Mouse (Mus musculus): ENCODE data around the gene Orai3. TPM values are rescaled to one million over a fixed set of nuclear protein-coding genes. Genes with fewer than 3 reads are reported as not detected.

Orai3 gene
- polyA plus RNA-seq, 1 experiment from 2014 or later: 15.8 TPM

- H3K4me1 ChIP-seq: peaks cover 27% of the 10 kb centered on the region
- peaks cover 70% of the 10 kb centered on the region for H3K36me3 ChIP-seq
- H3K27ac ChIP-seq (replicated peaks): no peak overlapping the region
- H3K27me3 ChIP-seq (replicated peaks): peaks cover 2% of the 10 kb centered on the region; the same call in 1 of the 2 replicates
- WGBS: 67% methylated on average over 2 of the region's 2 CpGs
- no peak overlapping the region for H3K4me2 ChIP-seq
- no peak overlapping the region for H3K4me3 ChIP-seq
- no peak overlapping the region for H3K9ac ChIP-seq
- ATAC-seq (ENCODE audit: extremely low read depth, insufficient number of reproducible peaks, low FRiP score, low TSS enrichment): no peak
- no peaks in the 10 kb centered on the region for H3K9me3 ChIP-seq
These were observed 3.9 kb upstream of the Orai3 start for GRCm38 (mm10) chr7:127765756-127766155.

DNA sequence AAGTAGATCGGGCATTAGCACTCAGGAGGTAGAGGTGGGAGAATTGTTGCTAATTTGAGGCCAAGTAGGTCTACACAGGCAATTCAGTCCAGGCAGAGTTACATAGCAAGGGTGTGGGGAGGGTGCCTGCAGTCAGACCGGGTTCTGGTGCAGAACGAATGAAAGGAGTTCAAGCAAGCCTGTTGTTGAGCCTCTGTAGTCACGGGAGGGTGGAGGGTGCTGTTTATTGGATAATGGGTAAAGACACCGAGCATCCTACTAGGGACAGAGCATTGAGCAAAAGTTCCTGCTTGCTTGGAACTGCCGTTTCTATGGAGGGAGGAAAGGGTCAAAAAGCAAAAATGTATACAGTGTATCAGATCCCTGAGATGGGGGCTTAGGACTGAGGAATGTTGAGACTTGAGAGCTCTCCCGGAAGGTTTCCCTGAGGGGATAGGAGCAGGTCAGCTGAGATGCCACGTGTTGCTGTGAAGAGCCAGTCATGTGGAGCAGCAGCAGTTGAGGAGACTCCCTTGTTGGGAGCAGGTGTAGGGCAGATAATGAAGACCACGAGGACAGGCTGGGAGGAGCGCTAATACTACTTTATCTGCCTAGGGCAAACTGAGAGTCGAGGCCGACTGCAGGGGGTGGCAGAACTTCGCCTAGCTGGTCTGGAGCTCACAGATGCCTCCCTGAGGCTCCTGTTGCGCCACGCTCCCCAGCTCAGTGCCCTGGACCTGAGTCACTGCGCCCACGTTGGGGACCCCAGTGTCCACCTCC is 2.6 kb upstream of the Orai3 start:
- H3K27ac ChIP-seq (replicated peaks): no peak overlapping the region
- no peak for ATAC-seq (ENCODE audit: extremely low read depth, insufficient number of reproducible peaks, low FRiP score, low TSS enrichment)

DNA sequence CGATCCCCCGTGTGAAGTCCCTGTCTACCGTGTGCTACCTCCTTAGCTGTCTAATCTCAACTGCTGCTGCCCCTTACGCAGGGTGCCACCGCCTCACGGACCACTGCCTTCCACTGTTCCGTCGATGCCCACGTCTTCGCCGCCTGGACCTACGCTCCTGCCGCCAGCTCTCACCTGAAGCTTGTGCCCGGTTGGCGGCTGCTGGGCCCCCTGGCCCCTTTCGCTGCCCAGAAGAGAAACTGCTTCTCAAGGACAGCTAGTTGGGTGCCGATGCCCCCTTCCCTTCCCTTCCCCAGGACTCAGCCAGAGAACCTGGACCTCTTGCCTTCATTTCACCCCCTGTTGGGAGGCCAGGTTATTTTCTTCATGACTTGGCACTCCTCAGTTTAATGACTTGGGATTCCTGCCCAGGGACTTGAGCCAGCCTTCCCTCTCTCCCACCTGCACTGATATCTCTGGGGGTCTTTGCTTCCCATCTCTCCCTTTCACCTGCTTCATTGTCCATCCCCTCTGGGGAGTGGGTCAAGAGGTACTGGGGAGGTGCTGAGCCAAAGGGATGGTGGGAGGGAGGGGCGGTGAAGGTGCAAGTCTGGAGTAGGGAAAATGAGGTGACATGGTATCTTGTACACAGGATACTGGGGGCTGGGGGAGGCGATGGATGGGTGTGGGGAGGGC is 1.8 kb upstream of the Orai3 start:
- Histone ChIP-seq H3K27me3 (replicated peaks) (no peaks in the 10 kb centered on the region), H3K9ac (no peak overlapping the region), H3K4me1 (peaks cover 32% of the 10 kb centered on the region), H3K36me3 (peaks cover 55% of the 10 kb centered on the region), H3K9me3 (no peaks in the 10 kb centered on the region), H3K4me2 (peak overlapping the region; percentile 77; the same call in 1 of the 2 replicates), H3K27ac (replicated peaks) (no peak overlapping the region), H3K4me3 (no peak overlapping the region; the same call in 1 of the 2 replicates)
- WGBS: 91% methylated on average over 19 of the region's 19 CpGs
- no peak for ATAC-seq (ENCODE audit: extremely low read depth, insufficient number of reproducible peaks, low FRiP score, low TSS enrichment)

More for the DNA sequence above, 2.6 kb upstream of the Orai3 start:
- Histone ChIP-seq H3K4me1 (peaks cover 32% of the 10 kb centered on the region), H3K9ac (no peak overlapping the region), H3K9me3 (no peaks in the 10 kb centered on the region), H3K4me2 (peak overlapping the region; percentile 77; the same call in 1 of the 2 replicates), H3K4me3 (no peak overlapping the region), H3K27me3 (replicated peaks) (no peaks in the 10 kb centered on the region; the same call in 1 of the 2 replicates), H3K36me3 (peaks cover 63% of the 10 kb centered on the region)
- 69% methylated on average over 17 of the region's 17 CpGs for WGBS

DNA sequence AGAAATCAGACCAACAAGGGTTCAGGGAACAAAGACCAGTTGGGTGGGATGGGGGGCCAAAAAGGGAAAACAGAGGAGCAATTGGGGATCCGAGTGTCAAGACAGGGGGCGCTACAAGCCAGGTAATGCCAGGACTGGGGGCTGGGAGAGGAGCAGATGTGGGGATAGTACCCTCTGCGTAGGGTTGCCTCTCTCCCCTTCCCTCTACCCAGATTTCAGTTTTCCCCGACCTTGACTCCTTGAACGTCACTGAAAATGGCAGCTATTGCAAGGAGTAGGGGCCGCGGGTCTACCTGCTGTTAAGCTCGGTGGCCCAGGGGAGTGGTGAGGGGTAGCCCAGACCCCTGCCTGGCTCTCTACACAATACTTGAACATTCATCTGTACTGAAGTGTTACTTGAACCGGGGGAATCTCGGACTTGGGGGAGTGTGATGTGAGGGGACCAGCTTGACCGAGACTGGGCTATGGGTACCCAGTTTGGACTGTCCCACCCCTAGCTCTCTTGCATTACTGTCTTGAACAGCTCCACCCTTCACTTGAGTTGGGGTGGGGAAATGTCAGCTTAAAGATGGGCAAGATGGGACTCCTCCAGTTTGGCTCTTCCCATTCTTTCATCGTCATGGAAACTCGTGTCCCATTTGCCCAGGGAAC is 1.1 kb upstream of the Orai3 start:
- 0 out of 2 replicates have a peak, but pooled peaks have one; percentile 2 for ATAC-seq (ENCODE audit: extremely low read depth, insufficient number of reproducible peaks, low FRiP score, low TSS enrichment)
- no peaks in the 10 kb centered on the region for H3K27me3 ChIP-seq (replicated peaks)
- no peaks in the 10 kb centered on the region for H3K9me3 ChIP-seq
- peaks cover 52% of the 10 kb centered on the region for H3K36me3 ChIP-seq
- H3K4me2 ChIP-seq: peak overlapping the region; percentile 77
- H3K27ac ChIP-seq (replicated peaks): peak overlapping the region; percentile 50; the same call in 1 of the 2 replicates
- WGBS: 53% methylated on average over 13 of the region's 13 CpGs
- H3K4me3 ChIP-seq: peak overlapping the region; percentile 64
- no peak overlapping the region for H3K9ac ChIP-seq
- H3K4me1 ChIP-seq: peaks cover 32% of the 10 kb centered on the region

GRCm38 (mm10) chr7:127768997-127769593 is 520 bp upstream of the Orai3 start:
- WGBS: 2% methylated on average over 16 of the region's 16 CpGs
- Histone ChIP-seq H3K4me3 (peak overlapping the region; percentile 64), H3K4me2 (peak overlapping the region; percentile 77), H3K36me3 (peaks cover 47% of the 10 kb centered on the region), H3K4me1 (peaks cover 34% of the 10 kb centered on the region), H3K9me3 (no peaks in the 10 kb centered on the region), H3K27ac (replicated peaks) (peak overlapping the region; percentile 80), H3K27me3 (replicated peaks) (no peaks in the 10 kb centered on the region), H3K9ac (peak overlapping the region; percentile 92)
- peak; percentile 71 for ATAC-seq (ENCODE audit: extremely low read depth, insufficient number of reproducible peaks, low FRiP score, low TSS enrichment)

GRCm38 (mm10) chr7:127770039-127770905 is 657 bp downstream of the Orai3 start:
- Histone ChIP-seq H3K27me3 (replicated peaks) (no peaks in the 10 kb centered on the region), H3K4me2 (peak overlapping the region; percentile 77), H3K9ac (peak overlapping the region; percentile 92), H3K36me3 (peaks cover 35% of the 10 kb centered on the region), H3K27ac (replicated peaks) (peak overlapping the region; percentile 80), H3K4me1 (peaks cover 36% of the 10 kb centered on the region), H3K4me3 (peak overlapping the region; percentile 64), H3K9me3 (no peaks in the 10 kb centered on the region)
- peak; percentile 31; the same call in 1 of the 2 replicates for ATAC-seq (ENCODE audit: extremely low read depth, insufficient number of reproducible peaks, low FRiP score, low TSS enrichment)
- 2% methylated on average over 27 of the region's 27 CpGs for WGBS

DNA sequence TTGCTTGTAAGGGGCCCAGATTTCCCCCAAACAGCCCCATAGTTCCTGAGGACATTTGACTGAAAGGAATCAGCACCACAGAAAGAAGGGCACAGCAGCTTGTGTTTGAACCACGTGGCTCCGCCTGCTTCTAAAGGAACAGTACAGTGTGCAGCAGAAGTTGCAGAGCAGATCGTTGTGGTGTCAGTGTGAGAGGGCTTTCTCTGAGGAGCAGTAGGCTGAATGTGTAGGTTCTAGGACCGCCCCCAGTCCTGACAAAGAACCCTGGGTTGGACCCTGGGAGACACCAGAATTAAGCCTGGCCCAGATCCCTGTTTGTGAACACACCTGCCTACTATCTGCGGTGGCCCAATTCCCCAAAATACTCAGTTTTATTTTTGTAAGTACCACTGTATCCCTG is 1.6 kb downstream of the Orai3 start:
- H3K9ac ChIP-seq: peak overlapping the region; percentile 92
- no peaks in the 10 kb centered on the region for H3K9me3 ChIP-seq
- peak overlapping the region; percentile 77 for H3K4me2 ChIP-seq
- no peak overlapping the region for H3K4me3 ChIP-seq
- WGBS: 65% methylated on average over 5 of the region's 5 CpGs
- H3K4me1 ChIP-seq: peaks cover 44% of the 10 kb centered on the region
- ATAC-seq (ENCODE audit: extremely low read depth, insufficient number of reproducible peaks, low FRiP score, low TSS enrichment): no peak
- 0 out of 2 replicates have a peak overlapping the region, but pooled peaks have one; percentile 80 for H3K27ac ChIP-seq (replicated peaks)
- no peaks in the 10 kb centered on the region for H3K27me3 ChIP-seq (replicated peaks)
- peaks cover 25% of the 10 kb centered on the region for H3K36me3 ChIP-seq

DNA sequence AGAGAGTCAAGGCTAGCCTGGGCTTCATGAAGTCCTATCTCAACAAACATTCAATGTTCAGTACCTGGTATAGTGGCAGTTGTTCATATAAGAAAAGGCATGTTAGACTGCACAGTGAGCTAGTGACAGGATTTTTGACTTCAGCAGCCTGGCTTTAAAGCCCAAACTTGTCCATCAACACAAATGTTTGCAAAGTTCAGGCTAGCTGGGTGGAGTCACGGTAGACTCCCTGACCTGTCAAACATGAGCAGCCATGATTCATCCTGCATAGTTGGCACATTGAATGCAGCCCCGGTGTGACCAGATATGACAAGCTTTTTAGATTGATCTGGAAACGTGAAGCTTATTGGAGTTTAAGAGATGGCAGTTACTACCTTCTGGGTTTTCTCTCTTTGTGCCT is 2.5 kb downstream of the Orai3 start:
- H3K9me3 ChIP-seq: no peaks in the 10 kb centered on the region
- 74% methylated on average over 3 of the region's 3 CpGs for WGBS
- peaks cover 44% of the 10 kb centered on the region for H3K4me1 ChIP-seq
- no peak overlapping the region for H3K27ac ChIP-seq (replicated peaks)
- H3K4me3 ChIP-seq: no peak overlapping the region
- no peak overlapping the region for H3K9ac ChIP-seq
- H3K27me3 ChIP-seq (replicated peaks): no peaks in the 10 kb centered on the region
- peaks cover 17% of the 10 kb centered on the region for H3K36me3 ChIP-seq
- no peak for ATAC-seq (ENCODE audit: extremely low read depth, insufficient number of reproducible peaks, low FRiP score, low TSS enrichment)
- no peak overlapping the region for H3K4me2 ChIP-seq

DNA sequence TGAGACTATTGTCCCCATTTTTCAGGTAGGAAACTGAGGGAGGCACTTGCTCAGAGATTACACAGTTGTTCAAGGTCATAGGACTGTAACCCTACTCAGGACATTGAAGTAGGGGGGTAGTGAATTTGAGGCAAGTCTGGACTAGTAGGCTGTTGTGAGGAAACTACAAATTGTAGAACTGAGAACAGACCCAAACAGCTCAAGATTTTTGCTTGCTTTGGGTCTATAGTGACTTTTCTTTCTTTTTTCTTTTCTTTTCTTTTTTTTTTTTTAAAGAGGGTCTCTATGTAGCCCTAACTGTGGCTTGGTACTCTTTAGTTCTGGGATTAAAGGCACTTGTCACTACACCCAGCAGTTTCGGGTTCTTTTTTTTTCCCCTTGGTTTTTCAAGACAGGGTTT is 2.9 kb downstream of the Orai3 start:
- ATAC-seq (ENCODE audit: extremely low read depth, insufficient number of reproducible peaks, low FRiP score, low TSS enrichment): no peak
- Histone ChIP-seq H3K27me3 (replicated peaks) (no peaks in the 10 kb centered on the region), H3K9me3 (no peaks in the 10 kb centered on the region), H3K36me3 (peaks cover 12% of the 10 kb centered on the region), H3K4me2 (no peak overlapping the region), H3K27ac (replicated peaks) (no peak overlapping the region), H3K9ac (no peak overlapping the region), H3K4me1 (peaks cover 44% of the 10 kb centered on the region), H3K4me3 (no peak overlapping the region)
- 84% methylated on average over 1 of the region's 1 CpGs for WGBS

GRCm38 (mm10) chr7:127773664-127774384 is 4.2 kb downstream of the Orai3 start:
- Histone ChIP-seq H3K4me2 (no peak overlapping the region), H3K4me1 (peaks cover 44% of the 10 kb centered on the region), H3K9ac (no peak overlapping the region), H3K27ac (replicated peaks) (no peak overlapping the region), H3K27me3 (replicated peaks) (no peaks in the 10 kb centered on the region), H3K4me3 (no peak overlapping the region), H3K36me3 (peaks cover 6% of the 10 kb centered on the region), H3K9me3 (no peaks in the 10 kb centered on the region)
- WGBS: 36% methylated on average over 9 of the region's 9 CpGs
- ATAC-seq (ENCODE audit: extremely low read depth, insufficient number of reproducible peaks, low FRiP score, low TSS enrichment): no peak

Data from heart, embryonic 13.5 days (tissue).